Mouse (Mus musculus): ENCODE measurements around the gene Taf1b. TPM values are rescaled to one million over a fixed set of nuclear protein-coding genes. Genes with fewer than 3 reads are reported as not detected.

Gene Taf1b
- polyA plus RNA-seq, 1 experiment, result 13.8 TPM

DNA sequence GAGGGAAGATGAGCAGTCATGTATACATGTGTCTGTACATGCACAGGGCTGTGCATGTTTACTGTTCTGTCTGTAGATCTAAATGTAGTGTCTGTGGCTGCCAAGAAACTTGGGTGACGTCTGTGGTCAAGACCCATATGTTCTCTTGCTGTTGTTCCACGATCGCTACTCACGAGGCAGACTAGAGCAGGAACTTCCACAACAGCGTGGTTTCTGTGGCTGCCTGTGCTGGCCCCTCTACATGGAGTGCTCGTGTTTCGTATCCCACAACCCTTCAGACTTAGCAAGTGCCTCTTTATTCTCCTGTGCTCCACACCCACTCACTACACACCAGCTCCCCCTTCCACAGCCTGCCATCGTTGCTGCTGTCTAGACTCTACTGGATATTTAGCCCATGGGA lies 49.5 kb downstream of the Taf1b start:
- no peak overlapping the region for H3K27ac ChIP-seq (ENCODE audit: insufficient read depth, low read depth, low read length)
- TF ChIP-seq CTCF (IDR thresholded peaks at IDR 0.05; ENCODE audit: low read depth, low read length) (no peak), POLR2A (IDR thresholded peaks at IDR 0.05; ENCODE audit: borderline replicate concordance, low read depth, low read length) (no peak)
- H3K4me1 ChIP-seq (ENCODE audit: control insufficient read depth, insufficient read depth, low read length), result no peaks in the 10 kb centered on the region
- H3K4me3 ChIP-seq (ENCODE audit: insufficient read depth, low read length), result no peak overlapping the region

DNA sequence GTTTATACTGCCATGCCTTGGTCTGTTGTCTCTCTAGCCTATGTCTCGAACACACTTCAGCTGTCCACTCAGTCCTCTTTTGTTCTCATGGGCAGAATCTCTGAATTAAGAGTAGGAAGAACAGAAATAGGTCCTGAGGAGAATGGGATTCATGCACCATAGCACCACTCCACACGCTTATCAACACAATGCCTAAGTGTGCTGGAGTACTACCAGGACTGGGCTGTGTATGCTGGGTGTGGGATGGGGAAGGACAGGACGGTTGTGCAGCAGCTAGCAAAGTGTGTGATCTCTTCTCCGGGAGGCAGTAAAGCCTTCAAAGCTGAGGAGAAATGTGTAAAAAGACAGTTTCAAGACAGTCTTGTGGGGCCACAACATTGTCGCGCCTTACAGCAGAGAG lies 50.7 kb downstream of the Taf1b start:
- H3K4me3 ChIP-seq (ENCODE audit: insufficient read depth, low read length), result no peak overlapping the region
- no peak for TF ChIP-seq POLR2A (IDR thresholded peaks at IDR 0.05; ENCODE audit: borderline replicate concordance, low read depth, low read length)
- TF ChIP-seq CTCF (IDR thresholded peaks at IDR 0.05; ENCODE audit: low read depth, low read length), result no peak
- no peak overlapping the region for H3K27ac ChIP-seq (ENCODE audit: insufficient read depth, low read depth, low read length)
- H3K4me1 ChIP-seq (ENCODE audit: control insufficient read depth, insufficient read depth, low read length), result no peaks in the 10 kb centered on the region

DNA sequence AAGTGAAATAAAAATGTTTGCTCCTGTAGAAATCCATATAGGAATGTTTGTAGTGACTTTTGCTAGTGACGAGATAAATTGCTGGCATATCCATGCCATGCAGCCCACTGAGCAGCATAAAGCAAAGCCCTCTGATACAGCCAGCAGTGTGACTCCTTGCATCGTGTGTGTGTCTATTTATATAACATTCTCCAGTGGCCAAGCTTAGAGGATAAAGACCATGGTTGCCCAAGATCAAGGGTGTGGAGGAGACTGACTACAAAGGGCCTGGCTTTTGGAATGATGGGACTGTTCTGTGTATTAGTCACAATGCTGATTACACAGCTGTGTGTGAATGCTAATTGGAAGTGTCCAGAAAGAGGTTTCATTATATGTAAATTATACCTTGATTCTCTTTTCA lies 54.4 kb downstream of the Taf1b start:
- Histone ChIP-seq H3K4me3 (ENCODE audit: insufficient read depth, low read length) (no peak overlapping the region), H3K27ac (ENCODE audit: insufficient read depth, low read depth, low read length) (no peak overlapping the region), H3K4me1 (ENCODE audit: control insufficient read depth, insufficient read depth, low read length) (no peaks in the 10 kb centered on the region)
- no peak for TF ChIP-seq CTCF (IDR thresholded peaks at IDR 0.05; ENCODE audit: low read depth, low read length)
- no peak for TF ChIP-seq POLR2A (IDR thresholded peaks at IDR 0.05; ENCODE audit: borderline replicate concordance, low read depth, low read length)

DNA sequence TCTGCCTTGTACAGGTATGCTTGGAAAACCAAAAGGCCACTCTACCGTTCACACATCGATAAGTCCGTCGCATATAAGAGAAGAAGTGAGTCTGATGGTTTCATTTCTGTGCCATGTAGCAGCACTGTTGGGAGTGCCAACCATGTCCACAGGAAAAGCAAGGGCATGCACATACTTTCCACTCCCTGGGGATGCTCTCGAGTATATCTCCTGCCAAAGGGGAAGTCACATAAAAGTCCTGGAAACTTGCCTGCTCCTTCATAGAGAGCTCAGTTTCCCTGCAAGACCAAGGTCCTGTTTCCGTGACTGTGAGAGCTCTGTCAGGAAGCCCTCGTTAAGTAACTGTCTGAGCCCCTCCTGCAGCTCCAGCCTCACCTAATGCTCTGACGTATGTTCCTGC lies 57.8 kb downstream of the Taf1b start:
- Histone ChIP-seq H3K27ac (ENCODE audit: insufficient read depth, low read depth, low read length) (no peak overlapping the region), H3K4me3 (ENCODE audit: insufficient read depth, low read length) (no peak overlapping the region), H3K4me1 (ENCODE audit: control insufficient read depth, insufficient read depth, low read length) (0 out of 2 replicates have a peak, but pooled peaks cover 2% of the 10 kb centered on the region)
- no peak for TF ChIP-seq POLR2A (IDR thresholded peaks at IDR 0.05; ENCODE audit: borderline replicate concordance, low read depth, low read length)
- TF ChIP-seq CTCF (IDR thresholded peaks at IDR 0.05; ENCODE audit: low read depth, low read length), result no peak

DNA sequence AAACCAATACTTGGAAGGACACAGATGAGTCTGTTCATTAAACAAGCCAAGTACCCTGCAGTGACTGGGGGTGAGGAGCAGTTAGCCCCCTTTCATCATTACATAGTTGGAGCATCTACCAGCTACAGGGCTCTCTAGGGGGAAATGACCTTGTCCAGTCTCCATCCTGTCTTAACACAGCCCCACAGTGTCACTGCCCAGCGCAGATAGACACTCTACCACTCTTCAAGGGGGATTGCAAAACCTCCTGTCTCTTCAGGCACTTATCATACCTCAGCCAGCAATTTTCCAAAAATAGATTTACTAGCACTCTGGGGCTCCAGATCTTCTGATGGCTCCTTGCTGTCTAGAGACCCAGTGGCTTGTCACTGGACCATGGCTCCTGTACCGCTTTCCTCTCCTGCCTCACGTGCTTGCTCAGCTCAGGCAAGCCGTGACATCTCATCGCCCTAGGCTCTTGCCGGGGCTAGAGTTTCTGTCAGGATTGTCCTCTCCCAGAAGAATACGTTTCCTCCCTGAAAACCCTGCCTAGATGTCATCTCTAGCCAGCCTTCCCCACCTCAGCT lies 65.3 kb downstream of the Taf1b start:
- TF ChIP-seq CTCF (IDR thresholded peaks at IDR 0.05; ENCODE audit: low read depth, low read length), result no peak
- no peak for TF ChIP-seq POLR2A (IDR thresholded peaks at IDR 0.05; ENCODE audit: borderline replicate concordance, low read depth, low read length)
- Histone ChIP-seq H3K4me1 (ENCODE audit: control insufficient read depth, insufficient read depth, low read length) (0 out of 2 replicates have a peak, but pooled peaks cover 2% of the 10 kb centered on the region), H3K27ac (ENCODE audit: insufficient read depth, low read depth, low read length) (no peak overlapping the region), H3K4me3 (ENCODE audit: insufficient read depth, low read length) (no peak overlapping the region)

- no peak overlapping the region for H3K27ac ChIP-seq (ENCODE audit: insufficient read depth, low read depth, low read length)
- TF ChIP-seq POLR2A (IDR thresholded peaks at IDR 0.05; ENCODE audit: borderline replicate concordance, low read depth, low read length), result no peak
- no peak for TF ChIP-seq CTCF (IDR thresholded peaks at IDR 0.05; ENCODE audit: low read depth, low read length)
- H3K4me3 ChIP-seq (ENCODE audit: insufficient read depth, low read length), result no peak overlapping the region
These were observed 67.2 kb downstream of the Taf1b start for GRCm38 (mm10) chr12:24565311-24565710.

GRCm38 (mm10) chr12:24567606-24568005 lies 69.4 kb downstream of the Taf1b start:
- Histone ChIP-seq H3K4me3 (ENCODE audit: insufficient read depth, low read length) (no peak overlapping the region), H3K4me1 (ENCODE audit: control insufficient read depth, insufficient read depth, low read length) (no peaks in the 10 kb centered on the region), H3K27ac (ENCODE audit: insufficient read depth, low read depth, low read length) (no peak overlapping the region)
- TF ChIP-seq CTCF (IDR thresholded peaks at IDR 0.05; ENCODE audit: low read depth, low read length) (no peak), POLR2A (IDR thresholded peaks at IDR 0.05; ENCODE audit: borderline replicate concordance, low read depth, low read length) (no peak)

More at GRCm38 (mm10) chr12:24565311-24565710, 67.2 kb downstream of the Taf1b start:
- H3K4me1 ChIP-seq (ENCODE audit: control insufficient read depth, insufficient read depth, low read length), result no peaks in the 10 kb centered on the region

GRCm38 (mm10) chr12:24571523-24572392 lies 73.6 kb downstream of the Taf1b start, which contains the start of gene Grhl1:
Grhl1 (plus strand) TSS chr12:24572283.
- Histone ChIP-seq H3K4me3 (ENCODE audit: insufficient read depth, low read length) (peak within 1 kb of the TSS; percentile 75), H3K4me1 (ENCODE audit: control insufficient read depth, insufficient read depth, low read length) (no peaks in the 10 kb centered on the region), H3K27ac (ENCODE audit: insufficient read depth, low read depth, low read length) (no peak within 1 kb of the TSS)
- TF ChIP-seq POLR2A (IDR thresholded peaks at IDR 0.05; ENCODE audit: borderline replicate concordance, low read depth, low read length) (no peak), CTCF (IDR thresholded peaks at IDR 0.05; ENCODE audit: low read depth, low read length) (no peak)

DNA sequence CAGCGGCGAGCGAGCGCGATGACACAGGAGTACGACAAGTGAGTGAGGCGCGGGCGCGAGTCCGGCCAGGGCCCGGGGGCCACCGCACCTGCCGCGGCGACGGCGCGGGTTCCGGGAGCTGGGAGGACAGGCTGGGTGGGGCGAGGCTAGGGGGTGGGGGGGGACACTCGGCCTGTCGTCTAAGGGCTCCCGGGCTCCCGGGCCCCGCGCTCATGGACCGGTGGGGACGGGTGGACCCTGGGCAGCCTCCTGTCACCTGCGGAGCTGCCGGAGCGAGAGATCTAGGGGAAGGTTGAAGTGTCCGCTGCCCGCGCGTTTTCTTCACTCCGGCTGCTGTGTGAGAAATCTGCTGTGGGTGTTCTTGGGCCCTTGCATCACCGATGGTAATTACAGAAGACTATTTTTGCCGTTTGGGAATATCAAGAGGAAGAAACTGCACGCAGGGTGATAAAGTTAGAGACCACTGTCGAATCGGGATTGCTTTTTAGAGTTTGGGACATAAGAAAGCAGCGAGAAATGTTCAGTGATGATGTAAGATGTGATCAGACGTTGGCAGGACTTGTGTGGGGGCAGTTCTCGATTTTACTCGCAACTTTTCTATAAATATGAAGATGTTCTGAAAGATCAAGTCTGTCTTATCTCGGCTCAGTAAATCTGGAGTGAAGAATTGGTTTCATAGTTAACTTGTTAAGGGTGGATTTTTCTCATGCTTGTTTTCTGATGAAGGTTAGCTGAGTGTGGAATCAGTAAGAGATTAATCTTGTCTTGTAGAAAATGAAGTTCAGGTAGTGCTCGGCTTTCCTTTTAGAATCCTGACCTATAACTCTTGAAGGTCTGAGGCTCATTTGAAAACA lies 74.5 kb downstream of the Taf1b start:
- no peak for TF ChIP-seq CTCF (IDR thresholded peaks at IDR 0.05; ENCODE audit: low read depth, low read length)
- TF ChIP-seq POLR2A (IDR thresholded peaks at IDR 0.05; ENCODE audit: borderline replicate concordance, low read depth, low read length), result no peak
- H3K27ac ChIP-seq (ENCODE audit: insufficient read depth, low read depth, low read length), result no peak overlapping the region
- H3K4me3 ChIP-seq (ENCODE audit: insufficient read depth, low read length), result peak overlapping the region; percentile 75
- H3K4me1 ChIP-seq (ENCODE audit: control insufficient read depth, insufficient read depth, low read length), result no peaks in the 10 kb centered on the region

Data from bone marrow macrophage, adult 2 months (primary cell).